Mouse (Mus musculus): Measurements from ENCODE around the gene Klf12. TPM values are rescaled to one million over a fixed set of nuclear protein-coding genes. Genes with fewer than 3 reads are reported as not detected.

Gene Klf12
- polyA plus RNA-seq, 1 experiment, result 20.9 TPM

- Histone ChIP-seq H3K27me3 (ENCODE audit: control insufficient read depth, insufficient read depth, low read length) (no peaks in the 10 kb centered on the region), H3K4me1 (ENCODE audit: control insufficient read depth, insufficient read depth, low read length) (no peaks in the 10 kb centered on the region), H3K27ac (ENCODE audit: insufficient read depth, low read length) (no peak overlapping the region), H3K4me3 (replicated peaks; ENCODE audit: insufficient read depth, low read depth, low read length) (no peak overlapping the region)
- 93% methylated on average over 2 of the region's 2 CpGs for WGBS
- DNase-seq, result no peak
- no peak for TF ChIP-seq CTCF (IDR thresholded peaks at IDR 0.05; ENCODE audit: borderline replicate concordance, insufficient read depth, low read depth, low read length)
- no peak for TF ChIP-seq POLR2A (IDR thresholded peaks at IDR 0.05; ENCODE audit: borderline replicate concordance, insufficient read depth, low read length)
These were observed 267.3 kb downstream of the Klf12 start for GRCm38 (mm10) chr14:100017219-100017618.

DNA sequence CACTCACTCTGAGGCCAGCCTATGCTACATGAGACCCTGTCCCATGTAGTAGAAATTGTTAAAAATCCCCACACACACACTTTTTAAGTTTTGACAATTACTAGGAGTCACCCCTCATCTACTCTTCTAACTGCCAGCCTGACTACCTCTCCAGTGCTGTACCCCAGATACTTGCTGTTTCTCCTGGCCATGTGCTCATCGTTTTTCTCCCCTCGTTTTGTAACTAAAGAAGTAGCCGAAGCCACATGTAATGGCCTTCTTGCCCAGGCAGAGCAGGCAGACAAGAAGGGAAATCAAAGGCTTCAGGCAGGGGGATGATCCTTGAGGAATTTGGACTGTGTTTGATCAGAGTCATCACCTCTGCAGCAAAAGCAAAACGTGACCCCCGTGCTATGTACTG, 274.0 kb downstream of the Klf12 start:
- H3K27me3 ChIP-seq (ENCODE audit: control insufficient read depth, insufficient read depth, low read length), result no peaks in the 10 kb centered on the region
- DNase-seq, result no peak
- H3K4me3 ChIP-seq (replicated peaks; ENCODE audit: insufficient read depth, low read depth, low read length), result no peak overlapping the region
- H3K4me1 ChIP-seq (ENCODE audit: control insufficient read depth, insufficient read depth, low read length), result no peaks in the 10 kb centered on the region
- no peak for TF ChIP-seq POLR2A (IDR thresholded peaks at IDR 0.05; ENCODE audit: borderline replicate concordance, insufficient read depth, low read length)
- TF ChIP-seq CTCF (IDR thresholded peaks at IDR 0.05; ENCODE audit: borderline replicate concordance, insufficient read depth, low read depth, low read length), result no peak
- no peak overlapping the region for H3K27ac ChIP-seq (ENCODE audit: insufficient read depth, low read length)
- 86% methylated on average over 5 of the region's 5 CpGs for WGBS

- no peaks in the 10 kb centered on the region for H3K4me1 ChIP-seq (ENCODE audit: control insufficient read depth, insufficient read depth, low read length)
- no peak overlapping the region for H3K4me3 ChIP-seq (replicated peaks; ENCODE audit: insufficient read depth, low read depth, low read length)
- no peaks in the 10 kb centered on the region for H3K27me3 ChIP-seq (ENCODE audit: control insufficient read depth, insufficient read depth, low read length)
- H3K27ac ChIP-seq (ENCODE audit: insufficient read depth, low read length), result no peak overlapping the region
- TF ChIP-seq CTCF (IDR thresholded peaks at IDR 0.05; ENCODE audit: borderline replicate concordance, insufficient read depth, low read depth, low read length), result peak; percentile 33; the same call in 1 of the 2 replicates
- no peak for TF ChIP-seq POLR2A (IDR thresholded peaks at IDR 0.05; ENCODE audit: borderline replicate concordance, insufficient read depth, low read length)
- 29% methylated on average over 4 of the region's 4 CpGs for WGBS
- peak; percentile 41 for DNase-seq
These were observed 274.6 kb downstream of the Klf12 start for GRCm38 (mm10) chr14:100009790-100010382.

GRCm38 (mm10) chr14:99983510-99983909, 301.0 kb downstream of the Klf12 start:
- H3K4me3 ChIP-seq (replicated peaks; ENCODE audit: insufficient read depth, low read depth, low read length), result no peak overlapping the region
- no peaks in the 10 kb centered on the region for H3K4me1 ChIP-seq (ENCODE audit: control insufficient read depth, insufficient read depth, low read length)
- H3K27me3 ChIP-seq (ENCODE audit: control insufficient read depth, insufficient read depth, low read length), result no peaks in the 10 kb centered on the region
- TF ChIP-seq CTCF (IDR thresholded peaks at IDR 0.05; ENCODE audit: borderline replicate concordance, insufficient read depth, low read depth, low read length) (no peak), POLR2A (IDR thresholded peaks at IDR 0.05; ENCODE audit: borderline replicate concordance, insufficient read depth, low read length) (no peak)
- WGBS, result 29% methylated on average over 7 of the region's 7 CpGs
- no peak overlapping the region for H3K27ac ChIP-seq (ENCODE audit: insufficient read depth, low read length)
- DNase-seq, result no peak

GRCm38 (mm10) chr14:99981209-99981608, 303.3 kb downstream of the Klf12 start:
- H3K4me1 ChIP-seq (ENCODE audit: control insufficient read depth, insufficient read depth, low read length), result no peaks in the 10 kb centered on the region
- no peak overlapping the region for H3K27ac ChIP-seq (ENCODE audit: insufficient read depth, low read length)
- WGBS, result 85% methylated on average over 3 of the region's 3 CpGs
- DNase-seq, result no peak
- TF ChIP-seq CTCF (IDR thresholded peaks at IDR 0.05; ENCODE audit: borderline replicate concordance, insufficient read depth, low read depth, low read length), result no peak
- TF ChIP-seq POLR2A (IDR thresholded peaks at IDR 0.05; ENCODE audit: borderline replicate concordance, insufficient read depth, low read length), result no peak
- H3K27me3 ChIP-seq (ENCODE audit: control insufficient read depth, insufficient read depth, low read length), result no peaks in the 10 kb centered on the region
- no peak overlapping the region for H3K4me3 ChIP-seq (replicated peaks; ENCODE audit: insufficient read depth, low read depth, low read length)

- Histone ChIP-seq H3K4me3 (replicated peaks; ENCODE audit: insufficient read depth, low read depth, low read length) (no peak overlapping the region), H3K27ac (ENCODE audit: insufficient read depth, low read length) (no peak overlapping the region)
- WGBS, result 51% methylated on average over 4 of the region's 4 CpGs
These were observed 316.6 kb downstream of the Klf12 start for GRCm38 (mm10) chr14:99967920-99968319.

GRCm38 (mm10) chr14:99960500-99961229, 323.8 kb downstream of the Klf12 start:
- Histone ChIP-seq H3K4me3 (replicated peaks; ENCODE audit: insufficient read depth, low read depth, low read length) (no peak overlapping the region), H3K27me3 (ENCODE audit: control insufficient read depth, insufficient read depth, low read length) (no peaks in the 10 kb centered on the region), H3K27ac (ENCODE audit: insufficient read depth, low read length) (no peak overlapping the region), H3K4me1 (ENCODE audit: control insufficient read depth, insufficient read depth, low read length) (no peaks in the 10 kb centered on the region)
- no peak for DNase-seq
- WGBS, result 95% methylated on average over 10 of the region's 10 CpGs
- TF ChIP-seq POLR2A (IDR thresholded peaks at IDR 0.05; ENCODE audit: borderline replicate concordance, insufficient read depth, low read length), result no peak
- no peak for TF ChIP-seq CTCF (IDR thresholded peaks at IDR 0.05; ENCODE audit: borderline replicate concordance, insufficient read depth, low read depth, low read length)

More at GRCm38 (mm10) chr14:99967920-99968319, 316.6 kb downstream of the Klf12 start:
- Histone ChIP-seq H3K4me1 (ENCODE audit: control insufficient read depth, insufficient read depth, low read length) (no peaks in the 10 kb centered on the region), H3K27me3 (ENCODE audit: control insufficient read depth, insufficient read depth, low read length) (no peaks in the 10 kb centered on the region)
- no peak for TF ChIP-seq POLR2A (IDR thresholded peaks at IDR 0.05; ENCODE audit: borderline replicate concordance, insufficient read depth, low read length)
- no peak for TF ChIP-seq CTCF (IDR thresholded peaks at IDR 0.05; ENCODE audit: borderline replicate concordance, insufficient read depth, low read depth, low read length)
- no peak for DNase-seq

DNA sequence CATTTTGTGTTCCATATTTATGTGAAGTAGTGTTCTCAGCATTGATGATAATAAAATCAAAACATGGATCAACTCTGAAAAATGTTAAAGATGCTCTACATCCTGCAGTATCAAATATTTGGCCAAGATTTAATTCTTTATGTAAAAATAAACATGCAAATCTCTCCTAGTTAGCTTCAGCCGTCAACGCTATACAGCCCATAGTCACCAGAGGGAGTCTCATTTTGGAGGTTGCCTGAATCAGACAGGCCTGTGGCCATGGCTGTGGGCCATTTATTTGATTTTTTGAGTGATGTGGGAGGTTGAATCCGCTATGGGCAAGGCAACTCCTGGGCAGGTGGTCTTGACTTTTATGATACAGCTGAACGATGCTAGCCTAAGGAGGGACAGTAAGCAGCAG, 329.3 kb downstream of the Klf12 start:
- DNase-seq, result no peak
- Histone ChIP-seq H3K4me3 (replicated peaks; ENCODE audit: insufficient read depth, low read depth, low read length) (no peak overlapping the region), H3K27ac (ENCODE audit: insufficient read depth, low read length) (no peak overlapping the region), H3K27me3 (ENCODE audit: control insufficient read depth, insufficient read depth, low read length) (no peaks in the 10 kb centered on the region), H3K4me1 (ENCODE audit: control insufficient read depth, insufficient read depth, low read length) (no peaks in the 10 kb centered on the region)
- TF ChIP-seq POLR2A (IDR thresholded peaks at IDR 0.05; ENCODE audit: borderline replicate concordance, insufficient read depth, low read length), result no peak
- TF ChIP-seq CTCF (IDR thresholded peaks at IDR 0.05; ENCODE audit: borderline replicate concordance, insufficient read depth, low read depth, low read length), result no peak
- WGBS, result 74% methylated on average over 4 of the region's 4 CpGs
